Mouse (Mus musculus) heart, embryonic 11.5 days (tissue): ENCODE data around the gene Myof. TPM values are rescaled to one million over a fixed set of nuclear protein-coding genes. Genes with fewer than 3 reads are reported as not detected.
A peak's percentile ranks its signal among the peaks of the same experiment; 100 is the strongest.

Experiments used
- ATAC-seq: fragments of 200-750 bp; cut with Nextera tagmentation; replicated peaks from 2 replicates; pipeline ENCODE4 v1.8.0; 2017; ENCODE audit warnings: moderate library complexity; ENCODE audit not compliant: insufficient number of reproducible peaks, low FRiP score, low TSS enrichment
- H3K27ac ChIP-seq: fragments of 300-500 bp; sonication (generic); 2 replicates; pipeline ENCODE4 v1.5.1; 2014; ENCODE audit warnings: mild to moderate bottlenecking, low read depth, low read length
- H3K27me3 ChIP-seq: fragments of 300-500 bp; sonication (generic); 2 replicates; pipeline ENCODE4 v1.6.1; 2014; ENCODE audit warnings: mild to moderate bottlenecking, low read length, mixed read lengths; ENCODE audit not compliant: control insufficient read depth, insufficient read depth
- H3K36me3 ChIP-seq: fragments of 300-500 bp; sonication (generic); 2 replicates; pipeline ENCODE4 v1.6.1; 2014; ENCODE audit warnings: mild to moderate bottlenecking, low read length, moderate library complexity, mixed read lengths; ENCODE audit not compliant: control insufficient read depth, insufficient read depth
- H3K4me1 ChIP-seq: fragments of 300-500 bp; sonication (generic); 2 replicates; pipeline ENCODE4 v1.6.1; 2014; ENCODE audit warnings: low read length; ENCODE audit not compliant: control insufficient read depth, insufficient read depth
- H3K4me2 ChIP-seq: fragments of 300-500 bp; sonication (generic); 2 replicates; pipeline ENCODE4 v1.6.1; 2014; ENCODE audit warnings: mild to moderate bottlenecking, moderate library complexity
- H3K4me3 ChIP-seq: fragments of 300-500 bp; sonication (generic); 2 replicates; pipeline ENCODE4 v1.5.1; 2014; ENCODE audit warnings: low read depth, low read length
- H3K9ac ChIP-seq: fragments of 300-500 bp; sonication (generic); 2 replicates; pipeline ENCODE4 v1.6.1; 2014; ENCODE audit warnings: mild to moderate bottlenecking, low read depth, low read length, moderate library complexity
- H3K9me3 ChIP-seq: fragments of 300-500 bp; sonication (generic); replicated peaks from 2 replicates; pipeline ENCODE4 v1.6.1; 2016; ENCODE audit warnings: low read length; ENCODE audit not compliant: control insufficient read depth
- WGBS: fragments of 180-500 bp; shearing (Covaris S2); extraction: QIAGEN DNeasy Blood & Tissue Kit; methylation state at CpG from one replicate; pipeline ENCODE4 v1.1.7; 2014; ENCODE audit not compliant: insufficient replicate concordance; 5-methylcytosine and 5-hydroxymethylcytosine counted together
- polyA plus RNA-seq: library from polyadenylated mRNA; unstranded; fragments of >200 nt; fragmentation: Nextera tagmentation; extraction: Ambion mirVana; gene quantifications from 2 replicates; pipeline ENCODE4 v1.2.1, GENCODE M21; 2014

Gene Myof
- polyA plus RNA-seq, 1 experiment from 2014 or later, result 7.4 TPM

DNA sequence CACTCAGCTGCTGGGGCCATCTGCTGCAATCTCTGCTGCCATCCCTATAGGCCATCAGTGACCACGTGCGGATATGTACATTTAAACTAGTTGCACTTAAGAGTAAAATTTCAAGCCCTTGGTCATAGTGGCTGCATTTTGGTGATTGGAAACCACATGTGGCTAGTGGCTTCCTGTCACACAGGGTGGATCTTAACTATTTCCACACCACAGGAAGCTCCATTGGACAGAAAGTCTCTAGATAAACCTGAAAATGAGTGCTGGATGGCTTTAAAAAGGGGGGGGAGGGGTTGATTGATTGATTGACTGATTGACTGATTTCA is 9.7 kb downstream of the Myof start:
- Histone ChIP-seq H3K9ac (no peak overlapping the region), H3K4me1 (peaks cover 11% of the 10 kb centered on the region; the same call in 1 of the 2 replicates), H3K4me3 (no peak overlapping the region), H3K9me3 (no peaks in the 10 kb centered on the region), H3K4me2 (no peak overlapping the region), H3K36me3 (no peaks in the 10 kb centered on the region), H3K27ac (no peak overlapping the region), H3K27me3 (no peaks in the 10 kb centered on the region)
- WGBS, result 82% methylated on average over 2 of the region's 2 CpGs
- ATAC-seq, result no peak

GRCm38 (mm10) chr19:38032993-38033734 is 10.2 kb downstream of the Myof start:
- no peaks in the 10 kb centered on the region for H3K9me3 ChIP-seq
- H3K4me2 ChIP-seq, result no peak overlapping the region
- ATAC-seq, result no peak
- WGBS, result 70% methylated on average over 15 of the region's 15 CpGs
- H3K27ac ChIP-seq, result no peak overlapping the region
- no peaks in the 10 kb centered on the region for H3K36me3 ChIP-seq
- no peak overlapping the region for H3K4me3 ChIP-seq
- peaks cover 11% of the 10 kb centered on the region; the same call in 1 of the 2 replicates for H3K4me1 ChIP-seq
- H3K27me3 ChIP-seq, result no peaks in the 10 kb centered on the region
- no peak overlapping the region for H3K9ac ChIP-seq

DNA sequence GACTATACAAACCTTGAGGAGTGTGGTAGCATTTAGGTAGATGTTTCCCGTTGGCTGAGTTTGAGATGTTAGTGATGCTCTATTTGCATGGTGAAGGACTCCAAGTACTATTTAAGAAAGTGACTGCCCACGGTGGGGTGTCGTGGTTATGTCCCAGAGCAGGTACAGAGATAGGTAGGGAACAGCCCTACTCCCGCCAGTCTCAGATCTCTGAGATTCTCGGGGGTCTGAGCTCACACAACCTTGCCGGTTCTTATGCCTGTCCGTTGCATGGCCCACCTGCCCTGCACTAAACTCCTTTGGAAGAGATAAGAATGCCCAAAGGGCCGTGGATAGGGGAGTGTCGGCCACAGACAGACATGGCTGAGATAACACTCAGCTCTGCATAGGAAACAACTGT is 12.2 kb downstream of the Myof start:
- H3K27ac ChIP-seq, result no peak overlapping the region
- no peaks in the 10 kb centered on the region for H3K36me3 ChIP-seq
- no peak for ATAC-seq
- no peaks in the 10 kb centered on the region for H3K27me3 ChIP-seq
- H3K9ac ChIP-seq, result no peak overlapping the region
- 49% methylated on average over 9 of the region's 9 CpGs for WGBS
- H3K9me3 ChIP-seq, result no peaks in the 10 kb centered on the region
- peaks cover 21% of the 10 kb centered on the region; the same call in 1 of the 2 replicates for H3K4me1 ChIP-seq
- peak overlapping the region; percentile 39 for H3K4me2 ChIP-seq
- H3K4me3 ChIP-seq, result no peak overlapping the region

- Histone ChIP-seq H3K9me3 (no peaks in the 10 kb centered on the region), H3K4me1 (peaks cover 25% of the 10 kb centered on the region), H3K4me3 (no peak overlapping the region), H3K27me3 (no peaks in the 10 kb centered on the region), H3K9ac (no peak overlapping the region), H3K36me3 (no peaks in the 10 kb centered on the region), H3K4me2 (peak overlapping the region; percentile 39), H3K27ac (no peak overlapping the region)
- ATAC-seq, result no peak
- 3% methylated on average over 7 of the region's 23 CpGs for WGBS
Observed at GRCm38 (mm10) chr19:38030673-38031137, 12.7 kb downstream of the Myof start.

- H3K4me3 ChIP-seq, result no peak overlapping the region
- no peak overlapping the region for H3K4me2 ChIP-seq
- H3K36me3 ChIP-seq, result no peaks in the 10 kb centered on the region
- no peaks in the 10 kb centered on the region for H3K9me3 ChIP-seq
- H3K27ac ChIP-seq, result no peak overlapping the region
- no peaks in the 10 kb centered on the region for H3K27me3 ChIP-seq
- H3K9ac ChIP-seq, result no peak overlapping the region
- peaks cover 29% of the 10 kb centered on the region for H3K4me1 ChIP-seq
- no peak for ATAC-seq
- 56% methylated on average over 3 of the region's 3 CpGs for WGBS
Observed at GRCm38 (mm10) chr19:38029871-38030270, 13.5 kb downstream of the Myof start.

- Histone ChIP-seq H3K9ac (no peak overlapping the region), H3K4me3 (no peak overlapping the region), H3K36me3 (no peaks in the 10 kb centered on the region), H3K27ac (no peak overlapping the region), H3K27me3 (no peaks in the 10 kb centered on the region), H3K4me2 (no peak overlapping the region), H3K4me1 (peaks cover 29% of the 10 kb centered on the region), H3K9me3 (no peaks in the 10 kb centered on the region)
- 76% methylated on average over 3 of the region's 3 CpGs for WGBS
- ATAC-seq, result no peak
Observed at GRCm38 (mm10) chr19:38029292-38029691, 14.1 kb downstream of the Myof start.

DNA sequence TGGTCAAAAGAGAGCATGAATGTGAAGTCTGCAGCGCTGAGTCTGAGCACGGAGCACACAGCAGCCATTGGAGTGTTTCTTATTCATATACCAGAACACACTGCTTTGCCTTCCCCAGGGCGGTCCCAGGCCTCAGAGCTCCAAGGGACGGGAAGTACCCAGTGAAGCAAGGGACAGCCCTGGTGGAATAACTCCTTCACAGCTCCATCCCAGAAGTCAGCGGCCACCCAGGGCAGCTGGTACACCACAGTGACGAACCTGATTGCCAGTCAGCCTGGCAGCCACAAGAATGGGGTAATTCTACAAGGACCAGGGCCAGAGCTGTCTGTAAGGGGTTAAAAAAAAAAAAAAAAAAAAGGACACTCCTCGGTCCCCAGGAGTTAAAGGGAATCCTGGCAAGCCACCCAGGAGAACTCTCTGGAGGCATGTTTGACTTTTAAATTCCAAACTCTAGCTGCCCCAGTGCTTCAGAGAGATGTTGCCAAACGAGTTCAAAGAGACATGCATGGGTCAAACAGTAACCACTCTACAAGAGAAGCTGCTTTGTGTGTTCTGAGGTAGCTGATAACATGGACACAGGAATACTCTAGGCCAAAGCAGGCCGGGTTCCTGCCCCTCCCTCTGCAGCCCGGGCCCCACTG is 15.4 kb downstream of the Myof start:
- Histone ChIP-seq H3K4me1 (peaks cover 29% of the 10 kb centered on the region), H3K27me3 (no peaks in the 10 kb centered on the region), H3K36me3 (no peaks in the 10 kb centered on the region), H3K4me2 (no peak overlapping the region), H3K9ac (no peak overlapping the region), H3K4me3 (no peak overlapping the region), H3K27ac (no peak overlapping the region), H3K9me3 (no peaks in the 10 kb centered on the region)
- ATAC-seq, result no peak
- WGBS, result 51% methylated on average over 10 of the region's 10 CpGs

GRCm38 (mm10) chr19:38027389-38027788 is 16.0 kb downstream of the Myof start:
- Histone ChIP-seq H3K4me2 (no peak overlapping the region), H3K27me3 (no peaks in the 10 kb centered on the region), H3K9me3 (no peaks in the 10 kb centered on the region), H3K9ac (no peak overlapping the region), H3K4me3 (no peak overlapping the region), H3K36me3 (no peaks in the 10 kb centered on the region), H3K27ac (no peak overlapping the region), H3K4me1 (peaks cover 29% of the 10 kb centered on the region)
- no peak for ATAC-seq
- 70% methylated on average over 6 of the region's 6 CpGs for WGBS
